ENCODE assay signal across 16 mouse cellular contexts in the genomic region with DNA sequence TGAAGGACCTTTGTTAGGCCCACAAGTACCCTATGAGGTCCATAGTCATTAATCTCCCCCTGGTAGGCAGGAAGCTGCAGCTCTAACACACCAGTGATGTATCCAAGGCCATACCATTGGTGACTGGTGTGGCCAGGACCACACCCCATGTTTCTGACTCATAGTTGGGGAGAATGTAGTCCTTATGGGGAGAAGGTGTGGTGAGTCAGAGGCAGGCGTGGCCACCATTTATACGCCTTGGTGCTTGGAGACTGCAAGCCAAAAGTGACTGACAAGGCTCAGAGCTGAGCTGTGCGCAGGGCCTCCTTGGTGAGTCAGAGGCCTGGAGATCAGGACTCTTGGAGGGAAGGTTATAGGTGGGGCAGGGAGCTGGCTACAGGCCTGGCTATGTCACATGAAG. TPM values are rescaled to one million over a fixed set of nuclear protein-coding genes. Genes with fewer than 3 reads are reported as not detected.
DNase-seq lines count a peak whose midpoint lies in the region; ATAC-seq lines count a peak whose summit lies in the region.
"Had no signal": no experiment of that assay in that cellular context is flagged by ENCODE, and none has a peak within 500 bp of the region (broad histone marks: within the 10 kb centered on the region; RNA-seq: fewer than 3 reads in every experiment).

No protein-coding gene starts in this region.

- H3K9me3 ChIP-seq in stomach, embryonic 15.5 days: no peaks in the 10 kb centered on the region
- H3K9me3 ChIP-seq: megakaryocyte, embryonic 14.5 days had no signal

- 71% methylated on average over 3 of the region's 3 CpGs for WGBS in stomach, embryonic 15.5 days

- no peak overlapping the region for H3K4me2 ChIP-seq in stomach, embryonic 15.5 days

- no peak overlapping the region for H3K4me3 ChIP-seq in stomach, embryonic 15.5 days (replicated peaks)
- H3K4me3 ChIP-seq: megakaryocyte, embryonic 14.5 days had no signal

- ATAC-seq in stomach, embryonic 15.5 days (ENCODE audit: insufficient read depth, low FRiP score, low read depth): peak; percentile 88
- ATAC-seq in erythroblast, adult 5-6 weeks (replicated peaks; ENCODE audit: low FRiP score, poor library complexity, severe bottlenecking): no peak
- ATAC-seq: forebrain, embryonic 14.5 days; inflammation-experienced regulatory T-cells, adult 6 months; liver, postnatal 0 days had no signal

- no peaks in the 10 kb centered on the region for H3K27me3 ChIP-seq in stomach, embryonic 15.5 days (replicated peaks)
- H3K27me3 ChIP-seq: CH12.LX had no signal

- no peaks in the 10 kb centered on the region for H3K4me1 ChIP-seq in stomach, embryonic 15.5 days

- DNase-seq in lung, postnatal 36 days: peak; percentile 16
- DNase-seq in lung, postnatal 10 days: no peak
- peak; percentile 98 for DNase-seq in NIH3T3 (ENCODE audit: low read depth)
- DNase-seq in c-Kit-positive CD71-positive TER-119-positive erythroid progenitor cells, embryonic 14.5 days (ENCODE audit: low spot score): peak; percentile 20
- DNase-seq in retina, postnatal 1 day: no peak
- no peak for DNase-seq in frontal cortex, postnatal 14 days (ENCODE audit: low spot score in 2 of 2)
- DNase-seq: cerebellum, adult 8-10 months; heart, postnatal 14 days; liver, postnatal 0 days had no signal

- H3K27ac ChIP-seq in stomach, embryonic 15.5 days: no peak overlapping the region

- no peaks in the 10 kb centered on the region for H3K36me3 ChIP-seq in stomach, embryonic 15.5 days

- H3K9ac ChIP-seq in stomach, embryonic 15.5 days: no peak overlapping the region
- H3K9ac ChIP-seq: liver, postnatal 0 days had no signal

RNA-seq across cellular contexts. Expression of a gene that starts 22.7 kb away (rescaled TPM):
- 12.2 and 14.6 TPM in 2 replicates for polyA plus RNA-seq in stomach, embryonic 15.5 days (2015; fragmentation: Nextera tagmentation; extraction: Ambion mirVana)
- not detected in 2 replicates for total RNA-seq in erythroblast, adult 5-6 weeks (2015; ENCODE audit: low replicate concordance)
- total RNA-seq in erythroblast, adult 5-6 weeks (2017; ENCODE audit: low replicate concordance): not detected in 2 replicates
- total RNA-seq: CH12.LX had no signal
- polyA plus RNA-seq: inflammation-experienced regulatory T-cells, adult 6 months had no signal

RNA-seq across cellular contexts. Expression of a gene that starts 41.3 kb away (rescaled TPM):
- 2.7 and 4.2 TPM in 2 replicates for polyA plus RNA-seq in stomach, embryonic 15.5 days (2015; fragmentation: Nextera tagmentation; extraction: Ambion mirVana)
- total RNA-seq in erythroblast, adult 5-6 weeks (2015; ENCODE audit: low replicate concordance): not detected in 2 replicates
- not detected in 2 replicates for total RNA-seq in erythroblast, adult 5-6 weeks (2017; ENCODE audit: low replicate concordance)
- total RNA-seq: CH12.LX; heart, postnatal 14 days had no signal
- polyA plus RNA-seq: inflammation-experienced regulatory T-cells, adult 6 months; limb, embryonic 11.5 days had no signal

Comparison
In these comparisons a context has a peak if more than half of its experiments do, and no peak if none do; other contexts are left out.
1. DNase-seq: peak in lung, postnatal 36 days (single experiment), NIH3T3 (single experiment) and c-Kit-positive CD71-positive TER-119-positive erythroid progenitor cells, embryonic 14.5 days (single experiment); none in lung, postnatal 10 days (single experiment), retina, postnatal 1 day (single experiment) and frontal cortex, postnatal 14 days (0 of 2).